Mouse (Mus musculus): ENCODE measurements around the gene Zfp932.
"Not testable (repeated sequence)": the region's sequence is repeated elsewhere in the genome, so short reads cannot be mapped to it uniquely, and the experiment has no call there.

GRCm38 (mm10) chr5:110023694-110024427 is 27.5 kb downstream of the Zfp932 start:
- TF ChIP-seq CTCF (IDR thresholded peaks at IDR 0.05; ENCODE audit: borderline replicate concordance, insufficient read depth, low read length); POLR2A (IDR thresholded peaks at IDR 0.05; ENCODE audit: low read depth, low read length): not testable (repeated sequence)
